ENCODE assay signal across 8 mouse cellular contexts in genomic region chr8:40132662-40133257, GRCm38 (mm10).
DNase-seq lines count a peak whose midpoint lies in the region; ATAC-seq and TF ChIP-seq lines count a peak whose summit lies in the region.

No protein-coding gene starts in this region.

- H3K4me2 ChIP-seq in limb, embryonic 14.5 days (replicated peaks; ENCODE audit: low read depth, low read length, severe bottlenecking): no peak overlapping the region
- no peak overlapping the region for H3K4me2 ChIP-seq in stomach, embryonic 16.5 days (ENCODE audit: low read depth, low read length)

- no peak for TF ChIP-seq POLR2A in limb, embryonic 14.5 days (IDR thresholded peaks at IDR 0.05; ENCODE audit: borderline replicate concordance, extremely low read depth, insufficient read depth, insufficient read length)

- DNase-seq in cerebellum, adult 9-10 months: peak; percentile 32
- no peak for DNase-seq in cerebellum, adult 11-12 months
- peak; percentile 46 to 58 for DNase-seq in right cerebral cortex, adult 2 months (ENCODE audit: low spot score in 2 of 2)
- no peak for DNase-seq in right cerebral cortex, postnatal 14 days
- DNase-seq in limb, embryonic 14.5 days (ENCODE audit: low spot score): peak; percentile 84
- no peak for DNase-seq in thymus, postnatal 14 days

- H3K27ac ChIP-seq in limb, embryonic 14.5 days (replicated peaks; ENCODE audit: low read depth, low read length): no peak overlapping the region
- no peak overlapping the region for H3K27ac ChIP-seq in stomach, embryonic 16.5 days (ENCODE audit: low read length)

- H3K36me3 ChIP-seq in limb, embryonic 14.5 days (ENCODE audit: control insufficient read depth, insufficient read depth, low read length): no peaks in the 10 kb centered on the region
- no peaks in the 10 kb centered on the region for H3K36me3 ChIP-seq in stomach, embryonic 16.5 days (ENCODE audit: control insufficient read depth, insufficient read depth, low read length)

- H3K4me3 ChIP-seq in limb, embryonic 14.5 days (replicated peaks; ENCODE audit: low read length): no peak overlapping the region
- no peak overlapping the region for H3K4me3 ChIP-seq in stomach, embryonic 16.5 days (replicated peaks; ENCODE audit: low read length)

- peak; percentile 70 for ATAC-seq in granulocyte monocyte progenitor cell, adult 5-6 weeks (replicated peaks; ENCODE audit: poor library complexity, severe bottlenecking)
- ATAC-seq in limb, embryonic 14.5 days (ENCODE audit: low FRiP score, low read depth): no peak
- ATAC-seq in stomach, embryonic 16.5 days (ENCODE audit: insufficient read depth, low FRiP score): peak; percentile 37; the same call in 1 of the 2 replicates

- WGBS in limb, embryonic 14.5 days: 22% methylated on average over 9 of the region's 9 CpGs
- 13% methylated on average over 9 of the region's 9 CpGs for WGBS in stomach, embryonic 16.5 days

- no peak overlapping the region for H3K9ac ChIP-seq in limb, embryonic 14.5 days (ENCODE audit: low read depth, low read length, severe bottlenecking)
- H3K9ac ChIP-seq in stomach, embryonic 16.5 days (ENCODE audit: low read length): no peak overlapping the region

- no peaks in the 10 kb centered on the region for H3K4me1 ChIP-seq in limb, embryonic 14.5 days (ENCODE audit: control insufficient read depth, insufficient read depth, low read length)
- no peaks in the 10 kb centered on the region for H3K4me1 ChIP-seq in stomach, embryonic 16.5 days (ENCODE audit: control insufficient read depth, insufficient read depth, low read length)

- H3K27me3 ChIP-seq in limb, embryonic 14.5 days (ENCODE audit: control insufficient read depth, insufficient read depth, low read length): no peaks in the 10 kb centered on the region
- H3K27me3 ChIP-seq in stomach, embryonic 16.5 days (ENCODE audit: control insufficient read depth, insufficient read depth, low read length): no peaks in the 10 kb centered on the region

- H3K9me3 ChIP-seq in limb, embryonic 14.5 days (ENCODE audit: control insufficient read depth, low read length): no peaks in the 10 kb centered on the region
- no peaks in the 10 kb centered on the region for H3K9me3 ChIP-seq in stomach, embryonic 16.5 days (replicated peaks; ENCODE audit: control insufficient read depth, low read length)

Comparison
In these comparisons a context has a peak if more than half of its experiments do, and no peak if none do; other contexts are left out.
1. DNase-seq: peak in cerebellum, adult 9-10 months (single experiment), right cerebral cortex, adult 2 months (2 of 2) and limb, embryonic 14.5 days (single experiment); none in cerebellum, adult 11-12 months (single experiment), right cerebral cortex, postnatal 14 days (single experiment) and thymus, postnatal 14 days (single experiment).